Mouse (Mus musculus) kidney, embryonic 15.5 days (tissue): ENCODE measurements around the gene Naglu. TPM values are rescaled to one million over a fixed set of nuclear protein-coding genes. Genes with fewer than 3 reads are reported as not detected.
A peak's percentile ranks its signal among the peaks of the same experiment; 100 is the strongest.

ENCODE experiments used
- ATAC-seq: fragments of 200-750 bp; cut with Nextera tagmentation; replicated peaks from 2 replicates; pipeline ENCODE4 v1.8.0; 2017; ENCODE audit warnings: moderate TSS enrichment; ENCODE audit not compliant: low FRiP score
- H3K27ac ChIP-seq: fragments of 300-500 bp; sonication (generic); 2 replicates; pipeline ENCODE4 v1.5.1; 2015; ENCODE audit warnings: mild to moderate bottlenecking, inconsistent platforms
- H3K27me3 ChIP-seq: fragments of 300-500 bp; sonication (generic); 2 replicates; pipeline ENCODE4 v1.6.1; 2015; ENCODE audit warnings: inconsistent platforms
- H3K36me3 ChIP-seq: fragments of 300-500 bp; sonication (generic); 2 replicates; pipeline ENCODE4 v1.6.1; 2015; ENCODE audit warnings: inconsistent platforms
- H3K4me1 ChIP-seq: fragments of 300-500 bp; sonication (generic); 2 replicates; pipeline ENCODE4 v1.6.1; 2015; ENCODE audit warnings: inconsistent platforms
- H3K4me2 ChIP-seq: fragments of 300-500 bp; sonication (generic); 2 replicates; pipeline ENCODE4 v1.6.1; 2015; ENCODE audit warnings: moderate library complexity, mild to moderate bottlenecking, inconsistent platforms
- H3K4me3 ChIP-seq: fragments of 300-500 bp; sonication (generic); replicated peaks from 2 replicates; pipeline ENCODE4 v1.5.1; 2015; ENCODE audit warnings: mild to moderate bottlenecking, inconsistent platforms
- H3K9ac ChIP-seq: fragments of 300-500 bp; sonication (generic); 2 replicates; pipeline ENCODE4 v1.6.1; 2015; ENCODE audit warnings: mild to moderate bottlenecking, inconsistent platforms
- H3K9me3 ChIP-seq: fragments of 300-500 bp; sonication (generic); replicated peaks from 2 replicates; pipeline ENCODE4 v1.6.1; 2016; ENCODE audit warnings: inconsistent platforms
- WGBS: fragments of 180-500 bp; shearing (Covaris S2); methylation state at CpG from one replicate; pipeline ENCODE4 v1.1.7; 2015; ENCODE audit warnings: mixed read lengths; 5-methylcytosine and 5-hydroxymethylcytosine counted together
- polyA plus RNA-seq: library from polyadenylated mRNA; unstranded; fragments of >200 nt; fragmentation: Nextera tagmentation; extraction: Ambion mirVana; gene quantifications from 2 replicates; pipeline ENCODE4 v1.2.1, GENCODE M21; 2015

Gene Naglu
- polyA plus RNA-seq, 1 experiment from 2014 or later: 16.8 TPM

DNA sequence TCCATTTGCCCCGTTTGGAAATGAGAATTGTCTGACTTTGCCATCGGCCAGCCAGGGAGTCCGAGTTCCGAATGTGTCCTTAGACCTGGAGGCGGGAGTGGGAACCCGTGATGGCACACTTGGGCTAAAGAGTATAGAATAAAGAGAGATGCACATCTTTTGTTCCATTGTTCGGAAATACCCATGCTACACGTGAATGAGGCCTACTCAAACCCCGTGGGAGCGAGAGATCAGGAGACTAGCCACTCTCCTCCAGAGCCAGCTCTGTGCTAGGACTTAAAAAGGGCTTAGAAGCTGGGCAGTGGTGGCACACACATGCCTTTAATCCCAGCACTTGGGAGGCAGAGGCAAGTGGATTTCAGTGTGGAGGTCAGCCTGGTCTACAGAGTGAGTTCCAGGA, 10.3 kb upstream of the Naglu start:
- H3K9ac ChIP-seq: no peak overlapping the region
- no peak overlapping the region for H3K4me2 ChIP-seq
- H3K27me3 ChIP-seq: no peaks in the 10 kb centered on the region
- no peaks in the 10 kb centered on the region for H3K9me3 ChIP-seq
- ATAC-seq: no peak
- WGBS: 83% methylated on average over 10 of the region's 10 CpGs
- H3K27ac ChIP-seq: peak overlapping the region; percentile 87
- H3K36me3 ChIP-seq: peaks cover 23% of the 10 kb centered on the region
- H3K4me3 ChIP-seq: no peak overlapping the region
- H3K4me1 ChIP-seq: peaks cover 71% of the 10 kb centered on the region

DNA sequence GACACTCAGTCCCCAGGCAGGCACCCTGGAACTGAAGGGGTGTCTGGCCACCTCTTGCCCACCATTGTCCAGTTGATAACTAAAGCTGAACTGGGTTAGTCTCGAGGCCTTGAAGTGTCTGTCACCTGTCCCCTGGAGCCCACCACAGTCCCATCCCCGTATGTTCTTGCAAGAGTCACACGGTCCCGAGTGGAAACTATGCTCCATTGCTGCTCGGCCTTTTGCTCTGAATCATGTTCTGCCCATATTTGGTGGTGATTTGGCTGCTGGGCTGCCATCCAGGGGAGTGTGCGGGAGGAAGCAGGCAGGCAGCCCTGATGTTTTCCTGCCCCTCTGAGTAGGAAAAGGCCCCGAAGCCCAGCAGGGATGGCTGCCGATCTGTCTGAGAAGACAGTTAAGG, 9.7 kb upstream of the Naglu start:
- H3K27me3 ChIP-seq: no peaks in the 10 kb centered on the region
- H3K4me1 ChIP-seq: peaks cover 73% of the 10 kb centered on the region
- WGBS: 49% methylated on average over 8 of the region's 8 CpGs
- no peak overlapping the region for H3K4me3 ChIP-seq
- H3K9ac ChIP-seq: no peak overlapping the region
- H3K4me2 ChIP-seq: no peak overlapping the region
- peaks cover 19% of the 10 kb centered on the region for H3K36me3 ChIP-seq
- ATAC-seq: no peak
- H3K9me3 ChIP-seq: no peaks in the 10 kb centered on the region
- H3K27ac ChIP-seq: peak overlapping the region; percentile 87

DNA sequence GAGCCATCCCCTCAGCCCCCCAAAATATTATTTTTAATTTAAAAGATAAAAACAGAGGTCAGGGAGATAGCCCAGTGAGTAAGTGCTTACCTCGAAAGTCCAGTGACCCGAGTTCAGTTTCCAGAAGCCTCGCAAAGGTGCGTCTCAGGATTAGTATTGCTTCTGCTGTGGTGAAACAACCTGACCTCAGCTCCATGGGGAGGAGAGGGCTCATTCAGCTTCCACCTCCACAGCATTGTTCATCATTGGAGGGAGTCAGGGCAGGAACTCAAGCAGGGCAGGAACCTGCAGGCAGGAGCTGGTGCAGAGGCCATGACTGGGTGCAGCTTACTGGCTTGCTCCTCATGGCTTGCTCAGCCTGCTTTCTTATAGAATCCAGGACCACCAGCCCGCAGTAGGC, 8.8 kb upstream of the Naglu start:
- Histone ChIP-seq H3K4me2 (no peak overlapping the region), H3K4me1 (peaks cover 73% of the 10 kb centered on the region), H3K36me3 (peaks cover 18% of the 10 kb centered on the region), H3K27ac (peak overlapping the region; percentile 87; the same call in 1 of the 2 replicates), H3K9me3 (no peaks in the 10 kb centered on the region), H3K4me3 (no peak overlapping the region), H3K27me3 (no peaks in the 10 kb centered on the region), H3K9ac (no peak overlapping the region)
- 87% methylated on average over 5 of the region's 5 CpGs for WGBS
- ATAC-seq: no peak

DNA sequence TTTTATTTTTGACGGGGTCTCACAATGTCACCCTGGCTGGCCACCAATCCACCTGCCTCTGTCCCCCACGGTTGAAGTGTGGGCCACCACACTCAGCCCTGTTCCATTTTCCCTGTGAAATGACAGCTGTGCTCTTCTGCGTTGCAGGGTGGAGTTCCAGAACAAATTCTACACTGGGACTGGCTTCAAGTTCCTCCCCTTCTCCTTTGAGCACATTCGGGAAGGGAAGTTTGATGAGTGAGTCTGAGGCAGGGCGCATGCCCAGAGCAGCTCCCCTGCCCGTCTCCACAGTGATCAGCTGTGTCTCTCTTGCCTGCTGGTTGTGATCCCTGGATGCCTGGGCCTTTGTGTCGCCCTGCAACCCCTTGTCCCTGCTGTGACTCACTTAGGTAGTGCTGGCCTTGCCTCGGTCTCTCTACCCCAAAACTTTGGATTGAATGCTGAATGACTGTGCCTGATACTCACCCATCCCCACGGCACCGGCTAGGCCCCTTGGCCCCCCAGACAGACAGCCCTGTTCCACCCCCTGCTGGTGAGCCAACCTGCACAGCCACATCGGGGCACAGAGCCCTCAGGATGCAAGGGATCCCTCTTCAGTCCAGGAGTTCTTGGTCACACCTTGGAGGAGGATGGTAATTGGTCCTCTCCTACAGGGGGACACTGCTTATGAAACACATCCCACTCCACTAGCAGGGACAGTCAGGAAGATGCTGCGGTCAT, 7.5 kb upstream of the Naglu start:
- H3K9me3 ChIP-seq: no peaks in the 10 kb centered on the region
- H3K4me2 ChIP-seq: no peak overlapping the region
- peaks cover 75% of the 10 kb centered on the region for H3K4me1 ChIP-seq
- 81% methylated on average over 12 of the region's 12 CpGs for WGBS
- H3K36me3 ChIP-seq: peaks cover 13% of the 10 kb centered on the region
- peak overlapping the region; percentile 95 for H3K27ac ChIP-seq
- no peak overlapping the region for H3K9ac ChIP-seq
- no peaks in the 10 kb centered on the region for H3K27me3 ChIP-seq
- no peak overlapping the region for H3K4me3 ChIP-seq
- ATAC-seq: no peak

DNA sequence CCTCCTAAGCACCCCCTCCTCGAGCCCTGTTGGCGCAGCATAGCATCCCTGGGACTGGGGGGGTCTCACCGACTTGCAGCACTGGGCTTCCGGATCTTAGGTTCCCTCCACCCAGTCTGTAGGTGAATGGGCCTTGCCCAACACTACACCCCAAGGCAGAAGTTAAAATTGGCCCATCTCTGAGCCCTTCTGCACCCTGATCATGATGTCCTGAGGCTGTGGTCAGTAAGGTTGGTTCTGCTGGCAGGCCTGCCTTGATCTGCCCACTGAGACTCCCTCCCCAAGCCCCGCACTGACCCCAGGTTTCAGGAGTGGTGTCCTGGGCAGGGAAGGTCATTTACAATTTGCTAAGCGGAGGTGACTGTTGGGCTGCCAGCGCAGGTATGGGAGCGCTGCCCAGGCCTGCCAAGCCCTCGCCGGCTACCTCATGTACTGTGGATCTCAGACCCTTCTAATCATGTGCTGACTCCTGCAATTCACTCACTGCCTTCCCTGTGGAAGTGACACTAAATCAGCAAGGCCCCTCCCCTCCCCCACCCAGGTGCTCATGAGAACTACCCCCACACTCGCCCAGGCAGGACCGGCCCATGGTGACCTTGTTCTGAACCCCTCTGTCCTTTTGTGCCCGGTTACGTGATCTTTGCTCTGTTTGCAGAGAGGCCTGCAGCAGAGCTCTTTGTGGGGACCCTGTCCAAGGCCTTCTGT, 6.7 kb upstream of the Naglu start:
- peak overlapping the region; percentile 95 for H3K27ac ChIP-seq
- no peaks in the 10 kb centered on the region for H3K9me3 ChIP-seq
- H3K27me3 ChIP-seq: 0 out of 2 replicates have a peak, but pooled peaks cover 3% of the 10 kb centered on the region
- 0 out of 2 replicates have a peak overlapping the region, but pooled peaks have one; percentile 19 for H3K4me2 ChIP-seq
- peaks cover 9% of the 10 kb centered on the region for H3K36me3 ChIP-seq
- peak; percentile 20; the same call in 1 of the 2 replicates for ATAC-seq
- WGBS: 57% methylated on average over 14 of the region's 14 CpGs
- H3K4me3 ChIP-seq: no peak overlapping the region
- peak overlapping the region; percentile 21; the same call in 1 of the 2 replicates for H3K9ac ChIP-seq
- H3K4me1 ChIP-seq: peaks cover 73% of the 10 kb centered on the region

DNA sequence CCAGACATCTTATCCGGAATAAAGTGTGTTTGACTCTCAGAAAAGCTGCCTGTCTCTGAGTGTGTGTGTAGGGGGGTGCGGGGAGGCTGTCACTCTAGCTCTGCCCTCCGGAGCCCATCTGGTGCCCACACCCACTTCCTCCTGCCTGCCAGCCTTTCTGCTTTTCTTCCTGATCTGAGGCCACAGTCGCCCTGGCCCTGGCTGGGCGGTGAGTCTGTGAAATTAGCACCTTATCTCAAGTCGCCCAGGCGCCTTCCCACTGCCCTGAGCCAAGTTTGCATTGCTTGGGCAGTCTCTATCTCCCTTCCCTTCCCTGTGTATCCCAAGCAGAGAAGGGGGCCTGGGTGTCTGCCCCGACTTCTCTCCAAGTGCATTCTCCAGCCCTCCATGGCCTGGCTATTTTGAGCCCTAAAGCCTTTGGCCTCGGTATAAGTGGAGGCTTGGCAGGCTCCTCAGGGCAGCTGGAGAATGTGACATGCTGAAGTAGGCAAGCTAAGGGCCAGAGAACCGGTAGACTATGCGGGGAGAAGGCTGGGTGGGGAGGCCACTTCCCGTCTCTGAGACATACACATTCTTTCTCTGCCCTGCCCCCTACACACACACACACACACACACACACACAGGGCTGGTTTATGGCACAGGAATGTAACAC, 6.0 kb upstream of the Naglu start:
- H3K9ac ChIP-seq: peak overlapping the region; percentile 15; the same call in 1 of the 2 replicates
- no peaks in the 10 kb centered on the region for H3K9me3 ChIP-seq
- peaks cover 9% of the 10 kb centered on the region for H3K36me3 ChIP-seq
- ATAC-seq: peak; percentile 69
- H3K27ac ChIP-seq: peak overlapping the region; percentile 95
- H3K4me2 ChIP-seq: 0 out of 2 replicates have a peak overlapping the region, but pooled peaks have one; percentile 19
- no peak overlapping the region for H3K4me3 ChIP-seq
- WGBS: 19% methylated on average over 12 of the region's 12 CpGs
- peaks cover 6% of the 10 kb centered on the region; the same call in 1 of the 2 replicates for H3K27me3 ChIP-seq
- peaks cover 66% of the 10 kb centered on the region for H3K4me1 ChIP-seq

DNA sequence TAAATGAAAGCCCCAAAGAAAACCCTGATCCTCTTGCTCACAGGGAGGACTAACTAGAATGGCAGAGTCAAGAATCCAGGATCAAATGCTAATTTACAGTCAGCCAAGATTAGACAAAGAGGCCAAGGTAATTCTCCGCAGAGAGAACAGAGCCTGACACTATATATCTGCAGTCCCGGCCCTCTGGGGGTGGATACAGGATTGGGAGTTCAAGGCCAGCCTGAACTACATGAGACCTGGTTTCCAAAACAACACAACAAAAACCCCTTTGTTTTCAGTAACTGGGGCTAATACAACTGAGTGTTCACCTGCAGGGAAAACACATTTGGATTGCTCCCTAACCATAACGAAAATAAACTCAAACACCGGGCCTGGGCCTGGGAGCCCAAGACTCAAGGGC, 5.3 kb upstream of the Naglu start:
- no peaks in the 10 kb centered on the region for H3K9me3 ChIP-seq
- peaks cover 9% of the 10 kb centered on the region for H3K36me3 ChIP-seq
- peaks cover 64% of the 10 kb centered on the region for H3K4me1 ChIP-seq
- H3K4me2 ChIP-seq: no peak overlapping the region
- H3K4me3 ChIP-seq: no peak overlapping the region
- 76% methylated on average over 4 of the region's 4 CpGs for WGBS
- peak overlapping the region; percentile 95 for H3K27ac ChIP-seq
- H3K9ac ChIP-seq: no peak overlapping the region
- ATAC-seq: no peak
- peaks cover 13% of the 10 kb centered on the region; the same call in 1 of the 2 replicates for H3K27me3 ChIP-seq

DNA sequence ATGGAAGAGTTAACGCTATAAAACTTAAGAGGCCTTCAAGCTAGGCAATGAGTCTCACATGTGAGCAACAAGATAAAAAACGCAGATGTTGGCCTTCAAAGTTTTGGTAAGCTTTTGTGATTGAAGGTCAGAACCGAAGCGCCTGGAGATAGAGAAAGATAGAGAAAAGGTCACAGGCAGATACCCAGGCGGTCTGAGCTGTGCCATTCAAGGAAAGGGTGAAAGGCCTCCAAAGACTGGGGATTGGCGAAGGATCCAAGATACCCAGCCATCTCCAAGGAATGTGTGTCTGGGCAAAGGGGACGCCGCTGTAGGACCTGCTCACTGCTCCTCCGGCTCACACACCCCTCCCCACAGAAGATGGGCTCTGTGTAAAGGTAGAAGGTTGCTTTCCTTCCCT, 4.8 kb upstream of the Naglu start:
- Histone ChIP-seq H3K4me3 (no peak overlapping the region), H3K4me1 (peaks cover 62% of the 10 kb centered on the region), H3K9ac (no peak overlapping the region), H3K4me2 (no peak overlapping the region), H3K9me3 (no peaks in the 10 kb centered on the region), H3K36me3 (peaks cover 9% of the 10 kb centered on the region), H3K27ac (no peak overlapping the region), H3K27me3 (peaks cover 13% of the 10 kb centered on the region; the same call in 1 of the 2 replicates)
- WGBS: 93% methylated on average over 9 of the region's 9 CpGs
- ATAC-seq: no peak

DNA sequence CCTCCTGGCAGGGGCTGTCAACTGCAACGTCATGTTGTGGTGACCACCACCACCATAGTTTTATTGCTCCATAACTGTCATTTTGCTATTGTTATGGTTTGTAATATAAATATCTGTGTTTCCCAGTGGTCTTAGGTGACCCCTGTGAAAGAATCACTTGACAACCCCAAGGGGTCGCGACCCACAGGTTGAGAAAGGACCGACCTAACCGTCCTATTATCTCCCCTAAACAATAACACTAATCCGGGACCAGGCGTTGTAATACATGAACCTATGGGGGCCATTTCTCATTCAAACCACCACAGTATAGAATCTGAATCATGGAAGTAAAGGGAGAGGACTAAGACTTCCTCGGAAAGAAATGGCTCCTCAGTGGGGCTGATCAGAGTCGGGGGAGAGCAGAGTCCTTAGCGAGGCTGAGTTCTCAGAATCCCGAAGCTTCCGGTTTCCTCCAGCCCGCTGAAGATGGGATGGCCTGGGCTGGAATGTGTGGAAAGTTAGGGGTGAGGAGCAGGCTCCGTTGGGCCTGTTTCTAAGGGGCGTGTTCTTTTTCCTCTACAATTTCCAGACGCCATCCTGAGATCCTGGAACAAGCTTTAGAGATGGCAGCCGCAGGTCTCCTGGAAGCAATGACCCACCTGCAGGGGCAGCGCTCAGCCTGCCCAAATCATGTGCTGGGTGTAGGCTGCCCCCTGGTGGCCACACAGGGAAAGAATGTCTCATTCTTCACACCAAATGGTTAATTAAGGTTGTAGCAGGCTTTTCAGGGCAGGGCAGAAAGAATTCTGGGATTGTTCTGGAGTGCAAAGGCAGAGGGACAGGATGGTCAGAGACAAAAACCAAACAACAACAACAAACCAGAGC, 3.0 kb upstream of the Naglu start:
- H3K4me3 ChIP-seq: peak overlapping the region; percentile 36
- H3K36me3 ChIP-seq: peaks cover 9% of the 10 kb centered on the region
- peak overlapping the region; percentile 71 for H3K4me2 ChIP-seq
- ATAC-seq: no peak
- peaks cover 13% of the 10 kb centered on the region; the same call in 1 of the 2 replicates for H3K27me3 ChIP-seq
- H3K27ac ChIP-seq: no peak overlapping the region
- H3K9ac ChIP-seq: peak overlapping the region; percentile 33; the same call in 1 of the 2 replicates
- H3K9me3 ChIP-seq: no peaks in the 10 kb centered on the region
- 22% methylated on average over 18 of the region's 18 CpGs for WGBS
- peaks cover 56% of the 10 kb centered on the region for H3K4me1 ChIP-seq

DNA sequence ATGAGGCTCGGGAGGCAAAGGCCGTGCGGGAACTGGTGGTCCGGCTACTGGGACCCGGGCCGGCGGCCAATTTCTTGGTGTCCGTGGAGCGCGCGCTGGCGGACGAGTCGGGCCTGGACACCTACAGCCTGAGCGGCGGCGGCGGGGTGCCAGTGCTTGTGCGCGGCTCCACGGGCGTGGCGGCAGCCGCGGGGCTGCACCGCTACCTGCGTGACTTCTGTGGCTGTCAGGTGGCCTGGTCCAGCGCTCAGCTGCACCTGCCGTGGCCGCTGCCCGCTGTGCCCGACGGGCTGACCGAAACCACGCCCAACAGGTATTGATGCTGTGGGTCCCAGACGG, 346 bp downstream of the Naglu start:
- peak overlapping the region; percentile 68 for H3K4me3 ChIP-seq
- H3K4me2 ChIP-seq: peak overlapping the region; percentile 98
- peaks cover 13% of the 10 kb centered on the region; the same call in 1 of the 2 replicates for H3K27me3 ChIP-seq
- no peaks in the 10 kb centered on the region for H3K9me3 ChIP-seq
- peak overlapping the region; percentile 74 for H3K9ac ChIP-seq
- H3K36me3 ChIP-seq: no peaks in the 10 kb centered on the region
- ATAC-seq: peak; percentile 41
- peaks cover 29% of the 10 kb centered on the region for H3K4me1 ChIP-seq
- WGBS: under 1% methylated on average over 36 of the region's 36 CpGs
- H3K27ac ChIP-seq: peak overlapping the region; percentile 5; the same call in 1 of the 2 replicates

DNA sequence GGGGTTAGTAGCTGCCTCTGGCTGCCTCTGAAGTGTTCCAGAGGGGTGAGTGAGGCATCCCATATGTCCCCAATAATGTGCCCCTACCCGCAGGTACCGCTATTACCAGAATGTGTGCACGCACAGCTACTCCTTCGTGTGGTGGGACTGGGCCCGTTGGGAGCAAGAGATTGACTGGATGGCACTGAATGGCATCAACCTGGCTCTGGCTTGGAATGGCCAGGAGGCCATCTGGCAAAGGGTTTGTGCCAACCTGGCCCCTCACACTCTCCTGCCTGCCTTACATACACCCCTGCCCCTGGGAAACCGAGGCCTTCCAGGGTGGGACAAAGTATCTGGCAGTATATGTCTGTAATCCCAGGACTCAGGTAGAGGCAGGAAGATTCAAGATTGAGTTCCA, 1.2 kb downstream of the Naglu start:
- Histone ChIP-seq H3K9me3 (no peaks in the 10 kb centered on the region), H3K4me3 (peak overlapping the region; percentile 68), H3K4me2 (peak overlapping the region; percentile 98), H3K27ac (no peak overlapping the region), H3K27me3 (peaks cover 13% of the 10 kb centered on the region; the same call in 1 of the 2 replicates), H3K4me1 (peaks cover 29% of the 10 kb centered on the region), H3K36me3 (no peaks in the 10 kb centered on the region), H3K9ac (peak overlapping the region; percentile 74; the same call in 1 of the 2 replicates)
- no peak for ATAC-seq
- 77% methylated on average over 6 of the region's 6 CpGs for WGBS
